Mouse (Mus musculus): ENCODE data around the gene Shisa5. TPM values are rescaled to one million over a fixed set of nuclear protein-coding genes. Genes with fewer than 3 reads are reported as not detected.

Gene Shisa5
- total RNA-seq, 1 experiment: 44.0 TPM

GRCm38 (mm10) chr9:109058006-109058765, 19.8 kb downstream of the Shisa5 start:
- Histone ChIP-seq H3K4me1 (ENCODE audit: control insufficient read depth in 2 of 2, insufficient read depth in 2 of 2, low read length in 2 of 2, poor library complexity in 1 of 2) (peaks cover 0 to 23% of the 10 kb centered on the region in 2 experiments; a peak in 2 of 4 replicates), H3K9ac (ENCODE audit: insufficient read depth, low read depth, low read length, poor library complexity, severe bottlenecking) (no peak overlapping the region), H3K36me3 (ENCODE audit: control insufficient read depth, insufficient read depth, low read length, poor library complexity, severe bottlenecking) (peaks cover 27% of the 10 kb centered on the region), H3K4me3 (ENCODE audit: insufficient read depth in 1 of 2, low read depth in 1 of 2, low read length in 2 of 2, poor library complexity in 1 of 2, severe bottlenecking in 1 of 2) (no peak overlapping the region), H3K9me3 (ENCODE audit: control insufficient read depth, insufficient read depth, low read depth, low read length) (no peaks in the 10 kb centered on the region), H3K27ac (ENCODE audit: insufficient read depth, low read depth, low read length, poor library complexity, severe bottlenecking) (no peak overlapping the region)
- no peak for DNase-seq (ENCODE audit: low read depth, low spot score)
- in situ Hi-C loops (cut with MboI; ENCODE audit: low sequenced_read_pairs in 2 of 2, unreplicated experiment in 2 of 2): no loop called here
- TF ChIP-seq HCFC1 (IDR thresholded peaks at IDR 0.05; ENCODE audit: borderline replicate concordance, insufficient read depth, low read length): no peak
- no peak for TF ChIP-seq ZNF384 (IDR thresholded peaks at IDR 0.05; ENCODE audit: low read depth, low read length)
- TF ChIP-seq ZC3H11A (IDR thresholded peaks at IDR 0.05; ENCODE audit: borderline replicate concordance, low read depth, low read length): no peak
- no peak for TF ChIP-seq MAFK (IDR thresholded peaks at IDR 0.05; ENCODE audit: insufficient read depth, low read depth, low read length)
- TF ChIP-seq CHD2 (IDR thresholded peaks at IDR 0.05; ENCODE audit: low read depth, low read length): no peak

GRCm38 (mm10) chr9:109059136-109059903, 21.0 kb downstream of the Shisa5 start, which contains the start of gene Trex1:
Gene Trex1, minus strand, starts transcription at chr9:109059734.
- peaks cover 0 to 23% of the 10 kb centered on the region in 2 experiments; a peak in 1 of 4 replicates for H3K4me1 ChIP-seq (ENCODE audit: control insufficient read depth in 2 of 2, insufficient read depth in 2 of 2, low read length in 2 of 2, poor library complexity in 1 of 2)
- in situ Hi-C loops (cut with MboI; ENCODE audit: low sequenced_read_pairs in 2 of 2, unreplicated experiment in 2 of 2): no loop called here

DNA sequence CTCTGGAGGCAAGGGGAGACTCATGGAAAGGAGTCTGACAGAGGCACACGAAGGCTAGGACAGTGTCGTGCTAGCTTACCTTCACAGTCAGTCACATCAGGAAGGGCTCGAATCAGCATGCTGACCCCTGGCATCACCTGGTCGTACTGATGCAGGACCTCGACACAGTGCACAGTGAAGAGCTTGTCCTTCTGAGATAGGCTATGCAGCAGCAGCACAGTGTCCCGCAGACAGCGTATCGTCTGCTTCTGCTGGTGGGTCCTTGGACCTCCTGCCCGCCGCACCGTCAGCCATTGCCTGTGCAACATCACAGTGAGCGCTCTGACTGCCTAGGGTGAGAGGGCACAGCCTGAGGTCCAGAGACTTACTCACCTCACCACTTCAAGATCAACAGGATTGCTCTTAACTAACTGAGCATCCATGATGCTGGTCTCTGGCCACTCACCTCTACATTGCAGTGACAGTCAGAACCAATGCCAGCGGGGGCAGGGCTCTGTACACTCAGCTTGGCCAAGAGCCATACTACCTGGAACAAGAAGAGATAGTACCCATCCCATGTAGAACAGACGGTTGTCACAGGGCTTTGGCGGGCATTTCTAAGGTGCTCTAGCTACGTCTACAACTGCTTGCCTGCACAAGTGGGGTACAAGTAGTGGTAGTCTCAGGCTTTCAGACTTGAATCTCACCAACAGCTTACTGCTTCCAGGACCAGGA, 22.0 kb downstream of the Shisa5 start:
- peaks cover 0 to 16% of the 10 kb centered on the region in 2 experiments; a peak in 1 of 4 replicates for H3K4me1 ChIP-seq (ENCODE audit: control insufficient read depth in 2 of 2, insufficient read depth in 2 of 2, low read length in 2 of 2, poor library complexity in 1 of 2)
- TF ChIP-seq CHD2 (IDR thresholded peaks at IDR 0.05; ENCODE audit: low read depth, low read length) (no peak), MAFK (IDR thresholded peaks at IDR 0.05; ENCODE audit: insufficient read depth, low read depth, low read length) (no peak), ZC3H11A (IDR thresholded peaks at IDR 0.05; ENCODE audit: borderline replicate concordance, low read depth, low read length) (no peak)
- no peaks in the 10 kb centered on the region for H3K9me3 ChIP-seq (ENCODE audit: control insufficient read depth, insufficient read depth, low read depth, low read length)
- in situ Hi-C loops (cut with MboI; ENCODE audit: low sequenced_read_pairs in 2 of 2, unreplicated experiment in 2 of 2): no loop called here
- H3K4me3 ChIP-seq (ENCODE audit: insufficient read depth in 1 of 2, low read depth in 1 of 2, low read length in 2 of 2, poor library complexity in 1 of 2, severe bottlenecking in 1 of 2): no peak overlapping the region
- DNase-seq (ENCODE audit: low read depth, low spot score): no peak
- H3K27ac ChIP-seq (ENCODE audit: insufficient read depth, low read depth, low read length, poor library complexity, severe bottlenecking): peak overlapping the region; percentile 48; the same call in 1 of the 2 replicates
- H3K36me3 ChIP-seq (ENCODE audit: control insufficient read depth, insufficient read depth, low read length, poor library complexity, severe bottlenecking): peaks cover 37% of the 10 kb centered on the region
- H3K9ac ChIP-seq (ENCODE audit: insufficient read depth, low read depth, low read length, poor library complexity, severe bottlenecking): no peak overlapping the region

More at GRCm38 (mm10) chr9:109059136-109059903, 21.0 kb downstream of the Shisa5 start, which contains the start of gene Trex1:
- Histone ChIP-seq H3K9me3 (ENCODE audit: control insufficient read depth, insufficient read depth, low read depth, low read length) (no peaks in the 10 kb centered on the region), H3K27ac (ENCODE audit: insufficient read depth, low read depth, low read length, poor library complexity, severe bottlenecking) (peak within 1 kb of the TSS; percentile 83), H3K9ac (ENCODE audit: insufficient read depth, low read depth, low read length, poor library complexity, severe bottlenecking) (peak within 1 kb of the TSS; percentile 66; the same call in 1 of the 2 replicates), H3K4me3 (ENCODE audit: insufficient read depth in 1 of 2, low read depth in 1 of 2, low read length in 2 of 2, poor library complexity in 1 of 2, severe bottlenecking in 1 of 2) (peak within 1 kb of the TSS; percentile 13 to 36), H3K36me3 (ENCODE audit: control insufficient read depth, insufficient read depth, low read length, poor library complexity, severe bottlenecking) (peaks cover 30% of the 10 kb centered on the region)
- DNase-seq (ENCODE audit: low read depth, low spot score): peak; percentile 74
- TF ChIP-seq ZNF384 (IDR thresholded peaks at IDR 0.05; ENCODE audit: low read depth, low read length): no peak
- TF ChIP-seq HCFC1 (IDR thresholded peaks at IDR 0.05; ENCODE audit: borderline replicate concordance, insufficient read depth, low read length): 0 out of 2 replicates have a peak, but pooled peaks have one; percentile 25
- no peak for TF ChIP-seq ZC3H11A (IDR thresholded peaks at IDR 0.05; ENCODE audit: borderline replicate concordance, low read depth, low read length)
- peak; percentile 62; the same call in 1 of the 2 replicates for TF ChIP-seq MAFK (IDR thresholded peaks at IDR 0.05; ENCODE audit: insufficient read depth, low read depth, low read length)

- DNase-seq (ENCODE audit: low read depth, low spot score): no peak
- TF ChIP-seq ZNF384 (IDR thresholded peaks at IDR 0.05; ENCODE audit: low read depth, low read length) (no peak), MAFK (IDR thresholded peaks at IDR 0.05; ENCODE audit: insufficient read depth, low read depth, low read length) (no peak), ZC3H11A (IDR thresholded peaks at IDR 0.05; ENCODE audit: borderline replicate concordance, low read depth, low read length) (no peak), CHD2 (IDR thresholded peaks at IDR 0.05; ENCODE audit: low read depth, low read length) (no peak), HCFC1 (IDR thresholded peaks at IDR 0.05; ENCODE audit: borderline replicate concordance, insufficient read depth, low read length) (no peak)
- Histone ChIP-seq H3K4me1 (ENCODE audit: control insufficient read depth in 2 of 2, insufficient read depth in 2 of 2, low read length in 2 of 2, poor library complexity in 1 of 2) (peaks cover 0 to 14% of the 10 kb centered on the region in 2 experiments; a peak in 1 of 4 replicates), H3K36me3 (ENCODE audit: control insufficient read depth, insufficient read depth, low read length, poor library complexity, severe bottlenecking) (peaks cover 43% of the 10 kb centered on the region), H3K9me3 (ENCODE audit: control insufficient read depth, insufficient read depth, low read depth, low read length) (no peaks in the 10 kb centered on the region), H3K4me3 (ENCODE audit: insufficient read depth in 1 of 2, low read depth in 1 of 2, low read length in 2 of 2, poor library complexity in 1 of 2, severe bottlenecking in 1 of 2) (no peak overlapping the region), H3K9ac (ENCODE audit: insufficient read depth, low read depth, low read length, poor library complexity, severe bottlenecking) (no peak overlapping the region), H3K27ac (ENCODE audit: insufficient read depth, low read depth, low read length, poor library complexity, severe bottlenecking) (no peak overlapping the region)
- in situ Hi-C loops (cut with MboI; ENCODE audit: low sequenced_read_pairs in 2 of 2, unreplicated experiment in 2 of 2): no loop called here
Measured at GRCm38 (mm10) chr9:109060898-109061295, 22.5 kb downstream of the Shisa5 start.

Data from ES-E14 (cell line).